Mouse (Mus musculus) ovary, adult 18-20 months (tissue): ENCODE data around the gene Col15a1.

Experiments
- DNase-seq: peaks from one replicate; pipeline ENCODE4 v3.0.0; 2022; ENCODE audit warnings: low spot score, mixed read lengths

Col15a1 gene

GRCm38 (mm10) chr4:47230498-47230897 lies 22.5 kb downstream of the Col15a1 start:
- no peak for DNase-seq

- no peak for DNase-seq
Measured at GRCm38 (mm10) chr4:47231322-47231721, 23.4 kb downstream of the Col15a1 start.

- no peak for DNase-seq
Measured at GRCm38 (mm10) chr4:47233192-47233835, 25.4 kb downstream of the Col15a1 start.

GRCm38 (mm10) chr4:47234667-47235267 lies 26.8 kb downstream of the Col15a1 start:
- DNase-seq = peak; percentile 74

GRCm38 (mm10) chr4:47235312-47235711 lies 27.4 kb downstream of the Col15a1 start:
- no peak for DNase-seq

GRCm38 (mm10) chr4:47236104-47236503 lies 28.1 kb downstream of the Col15a1 start:
- DNase-seq = no peak

- DNase-seq = no peak
Measured at GRCm38 (mm10) chr4:47237220-47237619, 29.3 kb downstream of the Col15a1 start.

- DNase-seq = peak; percentile 45
Measured at GRCm38 (mm10) chr4:47239114-47239513, 31.2 kb downstream of the Col15a1 start.

GRCm38 (mm10) chr4:47240901-47241300 lies 32.9 kb downstream of the Col15a1 start:
- DNase-seq = no peak

- DNase-seq = no peak
Measured at GRCm38 (mm10) chr4:47242127-47242526, 34.2 kb downstream of the Col15a1 start.

- DNase-seq = no peak
Measured at GRCm38 (mm10) chr4:47244651-47245050, 36.7 kb downstream of the Col15a1 start.

GRCm38 (mm10) chr4:47245621-47246020 lies 37.7 kb downstream of the Col15a1 start:
- no peak for DNase-seq

GRCm38 (mm10) chr4:47246811-47247210 lies 38.9 kb downstream of the Col15a1 start:
- no peak for DNase-seq

- no peak for DNase-seq
Measured at GRCm38 (mm10) chr4:47247574-47247973, 39.6 kb downstream of the Col15a1 start.

- DNase-seq = no peak
Measured at GRCm38 (mm10) chr4:47249193-47249592, 41.2 kb downstream of the Col15a1 start.

- DNase-seq = no peak
Measured at GRCm38 (mm10) chr4:47251069-47251468, 43.1 kb downstream of the Col15a1 start.

GRCm38 (mm10) chr4:47251693-47252435 lies 43.9 kb downstream of the Col15a1 start:
- DNase-seq = no peak

- DNase-seq = no peak
Measured at GRCm38 (mm10) chr4:47252627-47253026, 44.7 kb downstream of the Col15a1 start.

GRCm38 (mm10) chr4:47255641-47256040 lies 47.7 kb downstream of the Col15a1 start:
- peak; percentile 58 for DNase-seq

GRCm38 (mm10) chr4:47258201-47258600 lies 50.2 kb downstream of the Col15a1 start:
- no peak for DNase-seq

GRCm38 (mm10) chr4:47261049-47261448 lies 53.1 kb downstream of the Col15a1 start:
- DNase-seq = no peak

GRCm38 (mm10) chr4:47261919-47262318 lies 54.0 kb downstream of the Col15a1 start:
- no peak for DNase-seq

GRCm38 (mm10) chr4:47265555-47265954 lies 57.6 kb downstream of the Col15a1 start:
- DNase-seq = no peak
